Mouse (Mus musculus) embryonic fibroblast, embryonic 13.5 days (primary cell): ENCODE measurements at regions not wholly inside any gene's neighbourhood (a gene's known extent, or its start where the extent isn't known, plus 50 kb on each side); places are given as distances from the start of the nearest gene placed in this dataset.

ENCODE experiments used
- H3K27ac ChIP-seq: 2 replicates; pipeline ENCODE4 v1.5.1; 2012; ENCODE audit warnings: low read length, control low read depth, inconsistent platforms; ENCODE audit not compliant: insufficient read depth
- H3K4me1 ChIP-seq: 2 replicates; pipeline ENCODE4 v1.6.1; 2011; ENCODE audit warnings: low read length; ENCODE audit not compliant: control insufficient read depth, insufficient read depth
- H3K4me3 ChIP-seq: 2 replicates; pipeline ENCODE4 v1.5.1; 2011; ENCODE audit warnings: mild to moderate bottlenecking, control low read depth, low read length; ENCODE audit not compliant: insufficient read depth
- CTCF ChIP-seq: IDR thresholded peaks from 2 replicates; pipeline ENCODE4 v1.5.1; 2011; ENCODE audit warnings: mild to moderate bottlenecking, control low read depth, low read length, moderate library complexity, borderline replicate concordance; ENCODE audit not compliant: insufficient read depth
- POLR2A ChIP-seq: IDR thresholded peaks from 2 replicates; pipeline ENCODE4 v1.6.1; 2011; ENCODE audit warnings: low read depth, mild to moderate bottlenecking, control low read depth, low read length, moderate library complexity

- no peak overlapping the region for H3K4me3 ChIP-seq
- H3K4me1 ChIP-seq = no peaks in the 10 kb centered on the region
- no peak overlapping the region for H3K27ac ChIP-seq
- no peak for TF ChIP-seq CTCF
- TF ChIP-seq POLR2A = no peak
Measured at GRCm38 (mm10) chr11:45624233-45624632, 227.6 kb upstream of the Clint1 start.

- no peaks in the 10 kb centered on the region for H3K4me1 ChIP-seq
- no peak overlapping the region for H3K27ac ChIP-seq
- no peak overlapping the region for H3K4me3 ChIP-seq
- TF ChIP-seq POLR2A = no peak
- TF ChIP-seq CTCF = no peak
Measured at GRCm38 (mm10) chr11:45629250-45629649, 222.6 kb upstream of the Clint1 start.

- TF ChIP-seq POLR2A = no peak
- no peak for TF ChIP-seq CTCF
- H3K27ac ChIP-seq = no peak overlapping the region
- no peaks in the 10 kb centered on the region for H3K4me1 ChIP-seq
- H3K4me3 ChIP-seq = no peak overlapping the region
Measured at GRCm38 (mm10) chr11:45634535-45635235, 217.2 kb upstream of the Clint1 start.

GRCm38 (mm10) chr11:45635896-45636295 is 216.0 kb upstream of the Clint1 start:
- H3K4me1 ChIP-seq = no peaks in the 10 kb centered on the region
- no peak overlapping the region for H3K4me3 ChIP-seq
- TF ChIP-seq POLR2A (no peak), CTCF (no peak)
- H3K27ac ChIP-seq = no peak overlapping the region

GRCm38 (mm10) chr11:45639236-45639635 is 212.6 kb upstream of the Clint1 start:
- H3K4me1 ChIP-seq = no peaks in the 10 kb centered on the region
- TF ChIP-seq POLR2A = no peak
- no peak for TF ChIP-seq CTCF
- no peak overlapping the region for H3K4me3 ChIP-seq
- H3K27ac ChIP-seq = no peak overlapping the region

GRCm38 (mm10) chr11:45642142-45642756 is 209.6 kb upstream of the Clint1 start:
- no peaks in the 10 kb centered on the region for H3K4me1 ChIP-seq
- no peak overlapping the region for H3K4me3 ChIP-seq
- no peak for TF ChIP-seq POLR2A
- no peak overlapping the region for H3K27ac ChIP-seq

GRCm38 (mm10) chr11:45643629-45644325 is 208.1 kb upstream of the Clint1 start:
- no peak for TF ChIP-seq CTCF
- TF ChIP-seq POLR2A = no peak
- Histone ChIP-seq H3K4me1 (no peaks in the 10 kb centered on the region), H3K4me3 (no peak overlapping the region), H3K27ac (no peak overlapping the region)

- no peaks in the 10 kb centered on the region for H3K4me1 ChIP-seq
Measured at GRCm38 (mm10) chr11:45645815-45646214, 206.0 kb upstream of the Clint1 start.

GRCm38 (mm10) chr11:45647888-45648287 is 204.0 kb upstream of the Clint1 start:
- Histone ChIP-seq H3K4me3 (no peak overlapping the region), H3K4me1 (no peaks in the 10 kb centered on the region), H3K27ac (no peak overlapping the region)
- TF ChIP-seq POLR2A (no peak), CTCF (peak; percentile 19; the same call in 1 of the 2 replicates)

More at GRCm38 (mm10) chr11:45645815-45646214, 206.0 kb upstream of the Clint1 start:
- H3K4me3 ChIP-seq = no peak overlapping the region
- H3K27ac ChIP-seq = no peak overlapping the region
- TF ChIP-seq CTCF = no peak
- no peak for TF ChIP-seq POLR2A

GRCm38 (mm10) chr11:45656260-45656659 is 195.6 kb upstream of the Clint1 start:
- TF ChIP-seq POLR2A = no peak
- TF ChIP-seq CTCF = no peak
- Histone ChIP-seq H3K4me3 (no peak overlapping the region), H3K27ac (no peak overlapping the region), H3K4me1 (no peaks in the 10 kb centered on the region)
